9 mouse cellular contexts compared by ENCODE assay signal in the genomic region with DNA sequence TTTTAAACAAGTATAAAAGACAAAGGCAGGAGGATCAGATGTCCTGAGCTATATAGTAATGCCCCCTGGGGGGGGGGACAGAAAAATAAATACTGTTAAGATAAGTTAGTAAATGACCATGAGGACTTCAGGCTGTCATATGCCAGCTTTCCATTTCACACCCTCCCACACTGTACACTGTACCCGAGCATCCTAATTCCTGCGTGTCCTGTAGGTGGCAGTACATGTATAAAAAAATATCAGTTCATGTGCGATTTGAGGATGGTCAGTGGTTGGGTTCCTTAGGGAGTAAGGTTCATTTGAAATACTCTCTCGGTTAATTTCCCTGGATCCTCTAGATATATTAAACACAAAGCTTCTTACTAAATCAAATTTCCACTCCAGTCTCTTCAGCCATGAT. TPM values are rescaled to one million over a fixed set of nuclear protein-coding genes. Genes with fewer than 3 reads are reported as not detected.
DNase-seq lines count a peak whose midpoint lies in the region; ATAC-seq lines count a peak whose summit lies in the region.
"Had no signal": no experiment of that assay in that cellular context is flagged by ENCODE, and none has a peak within 500 bp of the region (broad histone marks: within the 10 kb centered on the region; RNA-seq: fewer than 3 reads in every experiment).

No protein-coding gene starts in this region.

- no peak overlapping the region for H3K9ac ChIP-seq in hindbrain, embryonic 11.5 days (ENCODE audit: low read depth, low read length)
- no peak overlapping the region for H3K9ac ChIP-seq in hindbrain, embryonic 12.5 days
- no peak overlapping the region for H3K9ac ChIP-seq in midbrain, embryonic 12.5 days (replicated peaks)
- H3K9ac ChIP-seq: limb, embryonic 12.5 days had no signal

- peak; percentile 45; the same call in 1 of the 2 replicates for ATAC-seq in hindbrain, embryonic 11.5 days (ENCODE audit: low FRiP score)
- ATAC-seq in activated CD4-positive, CD25-positive, alpha-beta regulatory T cell, adult 4 months = peak; percentile 63
- ATAC-seq in hindbrain, embryonic 12.5 days (ENCODE audit: low FRiP score) = peak; percentile 71
- ATAC-seq in midbrain, embryonic 12.5 days (ENCODE audit: low FRiP score, low read depth) = peak; percentile 68; the same call in 1 of the 2 replicates

- peak; percentile 39 for DNase-seq in hindbrain, embryonic 11.5 days (ENCODE audit: low spot score)
- DNase-seq in hindbrain, embryonic 10.5 days (ENCODE audit: low spot score) = no peak
- peak; percentile 63 for DNase-seq in embryo, embryonic 10.5 days (ENCODE audit: low spot score)
- peak; percentile 11 to 23 for DNase-seq in layer of hippocampus, adult 8-10 months (ENCODE audit: low spot score in 2 of 2)
- peak; percentile 7 for DNase-seq in yolk sac, embryonic 10.5 days (ENCODE audit: low spot score)

- no peaks in the 10 kb centered on the region for H3K36me3 ChIP-seq in hindbrain, embryonic 11.5 days (ENCODE audit: control insufficient read depth, insufficient read depth, low read length)
- no peaks in the 10 kb centered on the region for H3K36me3 ChIP-seq in hindbrain, embryonic 10.5 days
- H3K36me3 ChIP-seq in hindbrain, embryonic 12.5 days = no peaks in the 10 kb centered on the region
- H3K36me3 ChIP-seq in midbrain, embryonic 12.5 days = no peaks in the 10 kb centered on the region
- H3K36me3 ChIP-seq: limb, embryonic 12.5 days had no signal

- 68% methylated on average over 4 of the region's 4 CpGs for WGBS in hindbrain, embryonic 11.5 days
- 60% methylated on average over 4 of the region's 4 CpGs for WGBS in hindbrain, embryonic 10.5 days
- WGBS in hindbrain, embryonic 12.5 days = 61% methylated on average over 4 of the region's 4 CpGs
- WGBS in midbrain, embryonic 12.5 days = 60% methylated on average over 4 of the region's 4 CpGs

- no peak overlapping the region for H3K4me2 ChIP-seq in hindbrain, embryonic 11.5 days (replicated peaks; ENCODE audit: low read depth, low read length)
- no peak overlapping the region for H3K4me2 ChIP-seq in hindbrain, embryonic 12.5 days (replicated peaks)
- no peak overlapping the region for H3K4me2 ChIP-seq in midbrain, embryonic 12.5 days (replicated peaks)
- H3K4me2 ChIP-seq: limb, embryonic 12.5 days had no signal

- no peaks in the 10 kb centered on the region for H3K9me3 ChIP-seq in hindbrain, embryonic 11.5 days (ENCODE audit: control insufficient read depth, low read length)
- no peaks in the 10 kb centered on the region for H3K9me3 ChIP-seq in hindbrain, embryonic 10.5 days
- H3K9me3 ChIP-seq in hindbrain, embryonic 12.5 days (replicated peaks) = no peaks in the 10 kb centered on the region
- no peaks in the 10 kb centered on the region for H3K9me3 ChIP-seq in midbrain, embryonic 12.5 days
- H3K9me3 ChIP-seq: limb, embryonic 12.5 days had no signal

- H3K27me3 ChIP-seq in hindbrain, embryonic 11.5 days (ENCODE audit: control insufficient read depth, insufficient read depth, low read length) = no peaks in the 10 kb centered on the region
- no peaks in the 10 kb centered on the region for H3K27me3 ChIP-seq in hindbrain, embryonic 10.5 days (ENCODE audit: insufficient read depth, poor library complexity, severe bottlenecking)
- no peaks in the 10 kb centered on the region for H3K27me3 ChIP-seq in hindbrain, embryonic 12.5 days
- H3K27me3 ChIP-seq in midbrain, embryonic 12.5 days = no peaks in the 10 kb centered on the region
- H3K27me3 ChIP-seq: limb, embryonic 12.5 days had no signal

- no peak overlapping the region for H3K4me3 ChIP-seq in hindbrain, embryonic 11.5 days (ENCODE audit: low read depth, low read length)
- no peak overlapping the region for H3K4me3 ChIP-seq in hindbrain, embryonic 10.5 days
- H3K4me3 ChIP-seq in hindbrain, embryonic 12.5 days = no peak overlapping the region
- H3K4me3 ChIP-seq in midbrain, embryonic 12.5 days = no peak overlapping the region
- H3K4me3 ChIP-seq: limb, embryonic 12.5 days had no signal

- no peak overlapping the region for H3K27ac ChIP-seq in hindbrain, embryonic 11.5 days (ENCODE audit: low read depth, low read length)
- H3K27ac ChIP-seq in hindbrain, embryonic 10.5 days = no peak overlapping the region
- no peak overlapping the region for H3K27ac ChIP-seq in hindbrain, embryonic 12.5 days
- no peak overlapping the region for H3K27ac ChIP-seq in midbrain, embryonic 12.5 days (replicated peaks)
- H3K27ac ChIP-seq: limb, embryonic 12.5 days had no signal

- no peaks in the 10 kb centered on the region for H3K4me1 ChIP-seq in hindbrain, embryonic 11.5 days (replicated peaks; ENCODE audit: control insufficient read depth, insufficient read depth, low read length)
- H3K4me1 ChIP-seq in hindbrain, embryonic 10.5 days (replicated peaks) = no peaks in the 10 kb centered on the region
- no peaks in the 10 kb centered on the region for H3K4me1 ChIP-seq in hindbrain, embryonic 12.5 days
- no peaks in the 10 kb centered on the region for H3K4me1 ChIP-seq in midbrain, embryonic 12.5 days
- H3K4me1 ChIP-seq: limb, embryonic 12.5 days had no signal

RNA-seq across cellular contexts. Expression of a gene that starts 29.1 kb away (rescaled TPM):
- 503 and 508 TPM in 2 replicates for polyA plus RNA-seq in hindbrain, embryonic 11.5 days (2014; fragmentation: Nextera tagmentation; extraction: Ambion mirVana)
- 497 and 528 TPM in 2 replicates for polyA plus RNA-seq in hindbrain, embryonic 10.5 days (2016; fragmentation: Nextera tagmentation; extraction: Ambion mirVana)
- polyA plus RNA-seq in activated CD4-positive, CD25-positive, alpha-beta regulatory T cell, adult 4 months (2017; shearing (Covaris generic)) = 100 to 1,000 TPM; 282 to 307 TPM
- 382 and 419 TPM in 2 replicates for polyA plus RNA-seq in hindbrain, embryonic 12.5 days (2016; fragmentation: Nextera tagmentation; extraction: Ambion mirVana)
- total RNA-seq in layer of hippocampus, adult 8-10 months (2022) = 100 to 1,000 TPM; 139 to 158 (median 150) TPM
- polyA plus RNA-seq in midbrain, embryonic 12.5 days (2016; fragmentation: Nextera tagmentation; extraction: Ambion mirVana) = 426 and 434 TPM in 2 replicates

RNA-seq across cellular contexts. Expression of a gene that starts 52.1 kb away (rescaled TPM):
- 33.6 and 34.5 TPM in 2 replicates for polyA plus RNA-seq in hindbrain, embryonic 11.5 days (2014; fragmentation: Nextera tagmentation; extraction: Ambion mirVana)
- 21.5 and 23.7 TPM in 2 replicates for polyA plus RNA-seq in hindbrain, embryonic 10.5 days (2016; fragmentation: Nextera tagmentation; extraction: Ambion mirVana)
- polyA plus RNA-seq in activated CD4-positive, CD25-positive, alpha-beta regulatory T cell, adult 4 months (2017; shearing (Covaris generic)) = 10 to 100 TPM; 22.6 to 26.8 TPM
- polyA plus RNA-seq in hindbrain, embryonic 12.5 days (2016; fragmentation: Nextera tagmentation; extraction: Ambion mirVana) = 26.2 and 29.5 TPM in 2 replicates
- 10 to 100 TPM; 12.3 to 15.4 (median 12.7) TPM for total RNA-seq in layer of hippocampus, adult 8-10 months (2022)
- polyA plus RNA-seq in midbrain, embryonic 12.5 days (2016; fragmentation: Nextera tagmentation; extraction: Ambion mirVana) = 28.2 and 29.0 TPM in 2 replicates

RNA-seq across cellular contexts. Expression of a gene that starts 55.5 kb away (rescaled TPM):
- polyA plus RNA-seq in hindbrain, embryonic 11.5 days (2014; fragmentation: Nextera tagmentation; extraction: Ambion mirVana) = 18.1 and 20.0 TPM in 2 replicates
- polyA plus RNA-seq in hindbrain, embryonic 10.5 days (2016; fragmentation: Nextera tagmentation; extraction: Ambion mirVana) = 15.7 and 16.5 TPM in 2 replicates
- polyA plus RNA-seq in activated CD4-positive, CD25-positive, alpha-beta regulatory T cell, adult 4 months (2017; shearing (Covaris generic)) = 1 to 10 TPM; 8.7 to 9.3 TPM
- 12.0 and 13.3 TPM in 2 replicates for polyA plus RNA-seq in hindbrain, embryonic 12.5 days (2016; fragmentation: Nextera tagmentation; extraction: Ambion mirVana)
- total RNA-seq in layer of hippocampus, adult 8-10 months (2022) = 1 to 10 TPM; 8.4 to 8.8 (median 8.7) TPM
- 13.6 and 14.1 TPM in 2 replicates for polyA plus RNA-seq in midbrain, embryonic 12.5 days (2016; fragmentation: Nextera tagmentation; extraction: Ambion mirVana)
